Mouse (Mus musculus) naive thymus-derived CD4-positive, alpha-beta T cell, adult 5 months (primary cell): ENCODE measurements around the gene Erlin1. TPM values are rescaled to one million over a fixed set of nuclear protein-coding genes. Genes with fewer than 3 reads are reported as not detected.

Experiments used
- polyA plus RNA-seq: library from polyadenylated mRNA; unstranded; fragments of 100-300 nt; shearing (Covaris generic); gene quantifications from one replicate; pipeline ENCODE4 v1.2.1, GENCODE M21; 2017

Erlin1 gene
- 6.8 TPM for polyA plus RNA-seq

DNA sequence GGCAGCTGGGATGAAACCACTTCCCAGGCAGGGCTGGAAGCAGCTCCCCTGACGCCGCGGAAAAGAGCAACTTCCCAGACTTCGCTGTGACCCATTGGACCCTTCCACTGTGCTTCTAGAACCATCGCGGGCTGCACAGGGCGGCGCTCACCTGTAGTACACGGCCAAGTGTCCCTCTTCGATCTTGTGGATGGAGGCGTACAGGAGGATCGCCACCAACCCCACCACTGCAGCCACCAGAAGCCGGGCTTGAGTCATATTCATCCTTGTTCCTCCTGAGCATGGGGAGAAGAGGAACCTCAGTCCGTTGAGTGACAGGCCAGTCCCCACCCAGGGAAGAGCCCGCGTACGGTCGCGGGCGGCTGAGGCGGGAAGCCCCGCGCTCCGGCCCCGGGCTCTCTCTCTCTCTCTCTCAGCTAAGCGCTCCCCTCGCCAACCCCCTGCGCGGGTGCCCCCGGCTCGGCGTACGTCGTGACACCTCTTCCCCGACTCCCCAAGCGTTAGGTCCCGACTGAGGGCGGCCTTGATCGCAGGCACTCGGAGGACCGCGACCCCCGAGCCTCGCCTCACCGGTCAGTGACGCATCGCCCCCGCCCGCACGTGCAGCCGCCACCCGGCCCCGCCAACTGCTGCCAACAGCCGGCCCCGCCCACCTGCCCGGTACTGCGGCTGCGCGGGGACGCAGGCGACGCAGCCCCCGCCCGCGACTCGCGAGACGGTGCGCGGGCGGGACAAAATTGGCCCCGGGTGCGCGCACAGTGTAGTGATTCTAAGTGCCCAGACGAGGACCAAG lies at the start of gene Erlin1:
TSS of gene Erlin1 (minus strand) at position 665 of the 793 bp plus-strand sequence.

DNA sequence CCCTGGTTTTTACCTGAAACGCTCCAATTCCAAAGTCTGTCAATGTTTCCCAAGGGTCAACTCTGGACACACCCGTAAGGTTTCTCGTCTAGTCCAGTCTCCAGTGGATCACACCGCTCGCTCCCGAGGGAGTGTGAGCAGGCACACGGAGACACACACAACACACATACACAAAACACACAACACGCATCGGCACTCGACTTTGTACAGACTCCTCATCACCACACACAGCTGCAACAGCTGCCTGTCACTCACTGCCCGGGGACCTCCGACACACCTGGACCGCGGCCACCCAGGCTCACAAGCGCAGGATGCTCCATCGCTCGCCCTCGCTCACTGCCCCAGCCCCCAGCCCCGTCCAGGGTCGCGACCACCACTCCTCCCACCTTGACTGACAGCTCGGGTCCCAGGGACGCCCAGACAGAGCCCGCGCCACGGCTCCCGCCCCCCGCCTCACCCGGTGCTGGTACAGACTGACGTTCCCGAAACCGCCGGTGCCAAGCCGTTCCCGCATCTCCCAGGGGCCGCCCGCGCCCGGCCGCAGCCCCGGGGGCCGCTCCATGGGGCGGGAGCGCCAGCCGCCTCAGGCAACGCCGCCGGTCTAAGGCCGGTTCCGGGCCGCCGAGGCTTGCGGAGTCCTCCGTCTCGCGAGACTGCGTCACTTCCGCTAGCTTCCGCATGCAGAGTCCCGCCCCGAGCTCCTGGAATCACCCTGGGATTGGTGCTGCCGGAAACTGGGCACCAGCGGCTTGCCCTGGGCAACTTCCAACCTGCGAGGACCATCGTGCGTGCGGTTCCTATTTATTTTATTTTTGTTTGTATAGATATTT lies 37.5 kb upstream of the Erlin1 start, which contains the start of gene Chuk:
TSS of gene Chuk (minus strand) at position 650 of the 830 bp plus-strand sequence.

DNA sequence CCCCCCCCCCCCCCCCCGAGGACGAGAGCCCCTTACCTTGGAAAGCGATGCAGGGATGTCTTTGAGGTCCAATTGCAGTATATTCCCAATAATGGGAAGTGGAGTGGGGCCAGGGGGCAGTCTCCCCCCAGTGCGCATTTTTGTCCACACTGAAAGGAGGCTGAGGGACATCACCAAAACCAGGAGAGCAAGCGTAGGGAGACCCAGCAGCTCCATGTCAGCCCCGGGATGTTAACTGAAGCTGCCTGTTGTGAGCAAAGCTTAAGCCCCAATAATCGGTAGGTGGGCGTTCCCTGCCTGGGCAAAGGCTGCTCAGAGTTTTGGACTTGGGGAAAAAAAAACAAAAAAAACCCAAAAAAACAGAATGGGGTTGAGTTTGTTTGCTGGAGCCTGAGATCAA lies 40.6 kb downstream of the Erlin1 start, which contains the start of gene Cyp2c23:
TSS of gene Cyp2c23 (minus strand) at position 237 of the 400 bp plus-strand sequence.

DNA sequence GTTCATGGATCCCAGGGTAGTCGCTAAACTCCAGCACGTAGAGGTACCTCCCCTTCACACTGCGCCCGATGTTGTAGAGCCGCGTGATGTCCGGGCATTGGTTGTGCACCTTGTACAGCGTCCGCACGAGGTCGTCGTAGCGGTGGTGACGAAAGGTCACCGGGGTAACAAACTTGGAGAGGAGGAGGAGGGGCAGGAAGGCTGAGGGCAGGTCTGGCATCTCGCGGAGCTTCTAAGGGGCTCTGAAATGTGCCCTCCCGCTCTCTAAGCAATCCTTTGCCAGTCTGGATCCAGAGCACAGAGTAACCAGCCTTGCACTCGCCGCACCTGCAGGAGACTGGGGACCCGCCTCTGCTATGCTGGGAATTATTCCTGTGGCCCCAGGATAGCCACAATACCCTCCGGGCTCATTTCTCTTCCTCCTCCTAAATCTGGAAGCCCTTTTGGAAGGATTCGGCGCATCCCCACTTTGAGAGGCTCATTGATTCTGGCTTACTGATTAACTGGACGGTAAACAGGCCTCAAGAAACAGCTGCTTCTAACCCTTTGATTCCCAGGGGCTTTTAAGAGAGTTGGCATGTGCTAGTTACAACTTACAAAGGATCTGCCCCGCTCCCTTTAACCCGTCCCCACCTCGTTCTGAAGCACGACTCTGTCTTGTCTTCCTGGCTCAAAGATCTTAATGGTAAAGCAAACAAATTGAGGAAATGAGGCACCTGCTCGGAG lies 83.4 kb downstream of the Erlin1 start, which contains the start of gene Cpn1:
TSS of gene Cpn1 (minus strand) at position 488 of the 726 bp plus-strand sequence.

Other genes starting within 250 kb of the Erlin1 start
- 7.4 TPM for gene Dnmbp, start 129.6 kb downstream of the Erlin1 start, polyA plus RNA-seq
- not detected for gene Cpn1, start 83.2 kb downstream of the Erlin1 start, polyA plus RNA-seq
- not detected for gene Cyp2c23, start 40.6 kb downstream of the Erlin1 start, polyA plus RNA-seq
- 96.2 TPM for gene Chuk, start 37.7 kb upstream of the Erlin1 start, polyA plus RNA-seq
- 27.9 TPM for gene Cwf19l1, start 66.1 kb upstream of the Erlin1 start, polyA plus RNA-seq
- gene Bloc1s2, start 76.7 kb upstream of the Erlin1 start, polyA plus RNA-seq: 76.9 TPM
- not detected for gene Pkd2l1, start 122.7 kb upstream of the Erlin1 start, polyA plus RNA-seq
- not detected for gene Scd3, start 133.5 kb upstream of the Erlin1 start, polyA plus RNA-seq
- 10.5 TPM for gene Scd2, start 223.9 kb upstream of the Erlin1 start, polyA plus RNA-seq